Mouse (Mus musculus) lung, adult 2 months (tissue): Measurements from ENCODE around the gene Fmo4.

Experiments used
- CTCF ChIP-seq: fragments of 200-500 bp; IDR thresholded peaks from 2 replicates; pipeline ENCODE4 v1.5.1; 2011; ENCODE audit warnings: mild to moderate bottlenecking, low read length, control low read depth; ENCODE audit not compliant: insufficient read depth
- POLR2A ChIP-seq: fragments of 200-500 bp; IDR thresholded peaks from 2 replicates; pipeline ENCODE4 v1.6.1; 2011; ENCODE audit warnings: low read depth, mild to moderate bottlenecking, control low read depth, low read length, borderline replicate concordance; ENCODE audit errors: extremely low read depth

GRCm38 (mm10) chr1:162783669-162784248 is 30.0 kb downstream of the Fmo4 start:
- TF ChIP-seq POLR2A (no peak), CTCF (no peak)
